Mouse (Mus musculus): ENCODE measurements around the gene Nmnat2. TPM values are rescaled to one million over a fixed set of nuclear protein-coding genes. Genes with fewer than 3 reads are reported as not detected.

Gene Nmnat2
- total RNA-seq, 2 experiments from 2014 or later, result 0.22 to 0.28 TPM

GRCm38 (mm10) chr1:152983416-152983815, 28.6 kb downstream of the Nmnat2 start:
- intact Hi-C loops (cut with DNase I), result no loop called here
- DNase-seq, result no peak

- DNase-seq, result no peak
- intact Hi-C loops (cut with DNase I), result no loop called here
Measured at GRCm38 (mm10) chr1:152986981-152987380, 32.2 kb downstream of the Nmnat2 start.

GRCm38 (mm10) chr1:152990067-152990466, 35.3 kb downstream of the Nmnat2 start:
- intact Hi-C loops (cut with DNase I), result no loop called here
- no peak for DNase-seq

- DNase-seq, result no peak
- intact Hi-C loops (cut with DNase I), result no loop called here
Measured at GRCm38 (mm10) chr1:152992271-152993134, 37.7 kb downstream of the Nmnat2 start.

GRCm38 (mm10) chr1:152993803-152994202, 39.0 kb downstream of the Nmnat2 start:
- intact Hi-C loops (cut with DNase I), result no loop called here
- DNase-seq, result no peak

GRCm38 (mm10) chr1:152999983-153000382, 45.2 kb downstream of the Nmnat2 start:
- no peak for DNase-seq
- intact Hi-C loops (cut with DNase I), result no loop called here

GRCm38 (mm10) chr1:153000486-153001228, 45.9 kb downstream of the Nmnat2 start:
- intact Hi-C loops (cut with DNase I), result no loop called here
- DNase-seq, result peak in 1 of 2 experiments; percentile 13

- intact Hi-C loops (cut with DNase I), result no loop called here
- no peak for DNase-seq
Measured at GRCm38 (mm10) chr1:153002295-153003050, 47.7 kb downstream of the Nmnat2 start.

GRCm38 (mm10) chr1:153004472-153004871, 49.7 kb downstream of the Nmnat2 start:
- intact Hi-C loops (cut with DNase I), result no loop called here
- DNase-seq, result no peak

GRCm38 (mm10) chr1:153006054-153006453, 51.3 kb downstream of the Nmnat2 start:
- no peak for DNase-seq
- intact Hi-C loops (cut with DNase I), result no loop called here

- DNase-seq, result no peak
- intact Hi-C loops (cut with DNase I), result no loop called here
Measured at GRCm38 (mm10) chr1:153006761-153007160, 52.0 kb downstream of the Nmnat2 start.

GRCm38 (mm10) chr1:153007292-153007691, 52.5 kb downstream of the Nmnat2 start:
- DNase-seq, result no peak
- intact Hi-C loops (cut with DNase I), result no loop called here

- intact Hi-C loops (cut with DNase I), result no loop called here
- DNase-seq, result no peak
Measured at GRCm38 (mm10) chr1:153007824-153008223, 53.0 kb downstream of the Nmnat2 start.

- intact Hi-C loops (cut with DNase I), result no loop called here
- no peak for DNase-seq
Measured at GRCm38 (mm10) chr1:153009338-153009737, 54.5 kb downstream of the Nmnat2 start.

- intact Hi-C loops (cut with DNase I), result no loop called here
- DNase-seq, result no peak
Measured at GRCm38 (mm10) chr1:153010353-153011351, 55.9 kb downstream of the Nmnat2 start.

- DNase-seq, result no peak
- intact Hi-C loops (cut with DNase I), result no loop called here
Measured at GRCm38 (mm10) chr1:153011544-153011943, 56.8 kb downstream of the Nmnat2 start.

GRCm38 (mm10) chr1:153013541-153014288, 58.9 kb downstream of the Nmnat2 start:
- no peak for DNase-seq
- intact Hi-C loops (cut with DNase I), result no loop called here

GRCm38 (mm10) chr1:153014431-153015186, 59.8 kb downstream of the Nmnat2 start:
- peak; percentile 34 to 38 for DNase-seq

More at GRCm38 (mm10) chr1:153014431-153015186, 59.8 kb downstream of the Nmnat2 start:
- intact Hi-C loops (cut with DNase I), result no loop called here
